Mouse (Mus musculus): ENCODE data around the gene Agrp.

DNA sequence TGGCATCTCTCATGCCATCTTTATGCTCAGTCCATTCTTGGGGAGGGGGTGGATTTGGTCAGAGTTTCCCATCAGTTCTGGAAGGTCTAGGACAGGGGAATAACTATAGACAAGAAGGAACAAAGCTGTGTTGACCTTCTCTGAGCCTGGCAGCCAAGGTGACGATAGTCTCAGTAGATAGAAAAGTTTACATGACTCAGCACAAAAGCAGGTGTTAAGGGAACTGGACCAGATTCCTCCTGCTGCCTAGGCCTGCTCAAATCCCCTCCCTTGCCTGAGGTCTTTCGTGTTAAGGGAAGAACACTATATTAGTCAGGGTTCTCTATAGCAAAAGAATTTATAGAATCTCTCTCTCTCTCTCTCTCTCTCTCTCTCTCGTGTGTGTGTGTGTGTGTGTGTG, 57.5 kb downstream of the Agrp start:
- TF ChIP-seq CTCF (IDR thresholded peaks at IDR 0.05; ENCODE audit: insufficient read depth, low read length) (no peak), POLR2A (IDR thresholded peaks at IDR 0.05; ENCODE audit: borderline replicate concordance, extremely low read depth, low read depth, low read length) (no peak)

Data from lung, adult 2 months (tissue).